Mouse (Mus musculus): ENCODE measurements around the gene Plek2.
"Not testable (repeated sequence)": the region's sequence is repeated elsewhere in the genome, so short reads cannot be mapped to it uniquely, and the experiment has no call there.

Gene Plek2

GRCm38 (mm10) chr12:78906707-78907162 lies at the start of gene Plek2:
Gene Plek2 (minus strand): TSS chr12:78906964.
- peak; percentile 82 for DNase-seq

GRCm38 (mm10) chr12:78956405-78956804 lies 49.6 kb upstream of the Plek2 start:
- no peak for DNase-seq

- no peak for DNase-seq
Measured at GRCm38 (mm10) chr12:78952484-78952883, 45.7 kb upstream of the Plek2 start.

GRCm38 (mm10) chr12:78952053-78952452 lies 45.3 kb upstream of the Plek2 start:
- no peak for DNase-seq

GRCm38 (mm10) chr12:78947661-78948060 lies 40.9 kb upstream of the Plek2 start:
- DNase-seq: no peak

- DNase-seq: no peak
Measured at GRCm38 (mm10) chr12:78947161-78947560, 40.4 kb upstream of the Plek2 start.

GRCm38 (mm10) chr12:78942931-78943330 lies 36.2 kb upstream of the Plek2 start:
- DNase-seq: no peak

GRCm38 (mm10) chr12:78940081-78940480 lies 33.3 kb upstream of the Plek2 start:
- no peak for DNase-seq

- DNase-seq: no peak
Measured at GRCm38 (mm10) chr12:78939393-78940037, 32.8 kb upstream of the Plek2 start.

GRCm38 (mm10) chr12:78936494-78936893 lies 29.7 kb upstream of the Plek2 start:
- DNase-seq: no peak

GRCm38 (mm10) chr12:78929900-78930299 lies 23.1 kb upstream of the Plek2 start:
- DNase-seq: no peak

- no peak for DNase-seq
Measured at GRCm38 (mm10) chr12:78927287-78927686, 20.5 kb upstream of the Plek2 start.

GRCm38 (mm10) chr12:78923539-78924189 lies 16.9 kb upstream of the Plek2 start:
- no peak for DNase-seq

- DNase-seq: not testable (repeated sequence)
Measured at GRCm38 (mm10) chr12:78922977-78923376, 16.2 kb upstream of the Plek2 start.

GRCm38 (mm10) chr12:78922058-78922457 lies 15.3 kb upstream of the Plek2 start:
- peak; percentile 20 for DNase-seq

GRCm38 (mm10) chr12:78921421-78921820 lies 14.7 kb upstream of the Plek2 start:
- peak; percentile 37 for DNase-seq

- peak; percentile 72 for DNase-seq
Measured at GRCm38 (mm10) chr12:78919079-78919712, 12.4 kb upstream of the Plek2 start.

GRCm38 (mm10) chr12:78918227-78919078 lies 11.7 kb upstream of the Plek2 start:
- peak; percentile 87 for DNase-seq

GRCm38 (mm10) chr12:78916278-78916677 lies 9.5 kb upstream of the Plek2 start:
- no peak for DNase-seq

GRCm38 (mm10) chr12:78915561-78915960 lies 8.8 kb upstream of the Plek2 start:
- DNase-seq: no peak

- DNase-seq: no peak
Measured at GRCm38 (mm10) chr12:78914458-78914857, 7.7 kb upstream of the Plek2 start.

- peak; percentile 44 for DNase-seq
Measured at GRCm38 (mm10) chr12:78911707-78912417, 5.1 kb upstream of the Plek2 start.

Data from kidney, postnatal 10 days (tissue).